Mouse (Mus musculus) kidney, adult 8-10 months (tissue): ENCODE measurements around the gene Adgre5.

ENCODE experiments used
- DNase-seq, 2 experiments: peaks; one replicate each; pipeline ENCODE4 v3.0.0; 2022

The Adgre5 gene

GRCm38 (mm10) chr8:83748708-83749107 lies 7.6 kb upstream of the Adgre5 start:
- DNase-seq = no peak

GRCm38 (mm10) chr8:83747661-83748346 lies 6.7 kb upstream of the Adgre5 start:
- DNase-seq = peak; percentile 69

GRCm38 (mm10) chr8:83744070-83744469 lies 2.9 kb upstream of the Adgre5 start:
- peak in 1 of 2 experiments; percentile 44 for DNase-seq

- DNase-seq = no peak
Measured at GRCm38 (mm10) chr8:83742968-83743367, 1.8 kb upstream of the Adgre5 start.

GRCm38 (mm10) chr8:83741849-83742655 lies 926 bp upstream of the Adgre5 start:
- no peak for DNase-seq

GRCm38 (mm10) chr8:83740586-83740975 lies 545 bp downstream of the Adgre5 start:
- DNase-seq = no peak

- no peak for DNase-seq
Measured at GRCm38 (mm10) chr8:83739711-83740468, 1.2 kb downstream of the Adgre5 start.

- DNase-seq = peak in 1 of 2 experiments; percentile 28
Measured at GRCm38 (mm10) chr8:83738949-83739710, 2.0 kb downstream of the Adgre5 start.

GRCm38 (mm10) chr8:83737852-83738562 lies 3.1 kb downstream of the Adgre5 start:
- DNase-seq = peak; percentile 54 to 60

- no peak for DNase-seq
Measured at GRCm38 (mm10) chr8:83737346-83737745, 3.8 kb downstream of the Adgre5 start.

- DNase-seq = no peak
Measured at GRCm38 (mm10) chr8:83736681-83737080, 4.4 kb downstream of the Adgre5 start.

GRCm38 (mm10) chr8:83732919-83733318 lies 8.2 kb downstream of the Adgre5 start:
- no peak for DNase-seq

GRCm38 (mm10) chr8:83731906-83732305 lies 9.2 kb downstream of the Adgre5 start:
- DNase-seq = no peak

- peak in 1 of 2 experiments; percentile 54 for DNase-seq
Measured at GRCm38 (mm10) chr8:83729009-83729807, 11.9 kb downstream of the Adgre5 start.

- no peak for DNase-seq
Measured at GRCm38 (mm10) chr8:83725521-83726102, 15.5 kb downstream of the Adgre5 start.

- peak; percentile 71 to 82 for DNase-seq
Measured at GRCm38 (mm10) chr8:83724697-83725482, 16.2 kb downstream of the Adgre5 start.

- DNase-seq = no peak
Measured at GRCm38 (mm10) chr8:83723447-83724083, 17.6 kb downstream of the Adgre5 start.

GRCm38 (mm10) chr8:83722631-83723030 lies 18.5 kb downstream of the Adgre5 start:
- no peak for DNase-seq

- DNase-seq = peak; percentile 70 to 72
Measured at GRCm38 (mm10) chr8:83721405-83722025, 19.6 kb downstream of the Adgre5 start.
